Mouse (Mus musculus) lung, postnatal 0 days (tissue): ENCODE measurements around the gene A930004D18Rik. TPM values are rescaled to one million over a fixed set of nuclear protein-coding genes. Genes with fewer than 3 reads are reported as not detected.
A peak's percentile ranks its signal among the peaks of the same experiment; 100 is the strongest.

Source experiments
- ATAC-seq: fragments of 200-750 bp; cut with Nextera tagmentation; 2 replicates; pipeline ENCODE4 v1.8.0; 2017; ENCODE audit warnings: moderate library complexity
- DNase-seq: peaks from one replicate; pipeline ENCODE4 v3.0.0-alpha.2; 2016; ENCODE audit warnings: low spot score
- H3K27ac ChIP-seq: fragments of 300-500 bp; sonication (generic); 2 replicates; pipeline ENCODE4 v1.5.1; 2014; ENCODE audit warnings: antibody characterized with exemption, mild to moderate bottlenecking, low read length, mixed read lengths
- H3K27me3 ChIP-seq: fragments of 300-500 bp; sonication (generic); replicated peaks from 2 replicates; pipeline ENCODE4 v1.6.1; 2014; ENCODE audit warnings: low read length, mixed read lengths; ENCODE audit not compliant: insufficient read depth
- H3K36me3 ChIP-seq: fragments of 300-500 bp; sonication (generic); 2 replicates; pipeline ENCODE4 v1.6.1; 2014; ENCODE audit warnings: low read length, mixed read lengths; ENCODE audit not compliant: insufficient read depth
- H3K4me1 ChIP-seq: fragments of 300-500 bp; sonication (generic); 2 replicates; pipeline ENCODE4 v1.6.1; 2014; ENCODE audit warnings: antibody characterized with exemption, low read depth, low read length, mixed read lengths; ENCODE audit not compliant: insufficient read depth
- H3K4me2 ChIP-seq: fragments of 300-500 bp; sonication (generic); replicated peaks from 2 replicates; pipeline ENCODE4 v1.6.1; 2014; ENCODE audit warnings: low read depth, mild to moderate bottlenecking, low read length, moderate library complexity, mixed read lengths
- H3K4me3 ChIP-seq: fragments of 300-500 bp; sonication (generic); 2 replicates; pipeline ENCODE4 v1.5.1; 2014; ENCODE audit warnings: low read depth, low read length
- H3K9ac ChIP-seq: fragments of 300-500 bp; sonication (generic); replicated peaks from 2 replicates; pipeline ENCODE4 v1.6.1; 2014; ENCODE audit warnings: low read depth, mild to moderate bottlenecking
- H3K9me3 ChIP-seq: fragments of 300-500 bp; sonication (generic); 2 replicates; pipeline ENCODE4 v1.6.1; 2016; ENCODE audit warnings: low read length, mixed read lengths
- CTCF ChIP-seq: IDR thresholded peaks from 2 replicates; pipeline ENCODE4 v1.5.1; 2016; ENCODE audit warnings: antibody characterized with exemption, mild to moderate bottlenecking
- EP300 ChIP-seq: IDR thresholded peaks from 2 replicates; pipeline ENCODE4 v1.6.1; 2016; ENCODE audit warnings: antibody characterized with exemption, mild to moderate bottlenecking, control low read depth
- WGBS: fragments of 180-500 bp; shearing (Covaris S2); extraction: QIAGEN DNeasy Blood & Tissue Kit; methylation state at CpG from one replicate; pipeline ENCODE4 v1.1.7; 2014; 5-methylcytosine and 5-hydroxymethylcytosine counted together
- polyA plus RNA-seq: library from polyadenylated mRNA; unstranded; fragments of >200 nt; fragmentation: Nextera tagmentation; extraction: Ambion mirVana; gene quantifications from 2 replicates; pipeline ENCODE4 v1.2.1, GENCODE M21; 2015

The A930004D18Rik gene
- 11.0 and 11.3 TPM in 2 replicates for polyA plus RNA-seq

DNA sequence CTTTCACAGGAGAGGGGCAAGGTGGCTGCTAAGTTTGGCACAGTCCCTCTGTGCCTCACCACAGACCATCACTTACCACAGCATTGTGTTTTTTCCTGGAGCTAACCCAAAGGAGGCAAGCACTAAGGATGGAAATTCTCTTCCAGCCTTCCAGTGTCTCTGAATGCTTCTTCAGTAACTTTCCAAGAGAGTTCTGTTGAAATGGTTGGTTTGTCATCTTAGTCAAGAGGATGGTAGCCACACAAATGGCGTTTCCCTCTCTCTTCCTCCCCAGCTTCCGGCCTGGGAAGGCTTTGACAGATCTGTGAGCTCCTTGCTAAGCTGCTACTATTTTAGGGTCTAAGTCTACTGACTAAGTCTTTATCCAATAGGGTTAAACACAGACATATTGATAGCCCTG, at the start of gene A930004D18Rik:
Gene A930004D18Rik, minus strand, starts transcription at position 247 of the 400 bp plus-strand sequence.
- no peak for ATAC-seq
- no peak within 1 kb of the TSS for H3K27ac ChIP-seq
- H3K36me3 ChIP-seq = no peaks in the 10 kb centered on the region
- H3K4me2 ChIP-seq = no peak within 1 kb of the TSS
- H3K27me3 ChIP-seq = no peaks in the 10 kb centered on the region
- no peak within 1 kb of the TSS for H3K4me3 ChIP-seq
- DNase-seq = peak; percentile 3
- H3K9ac ChIP-seq = no peak within 1 kb of the TSS
- H3K4me1 ChIP-seq = peaks cover 16% of the 10 kb centered on the region; the same call in 1 of the 2 replicates
- WGBS = 82% methylated on average over 2 of the region's 2 CpGs
- no peaks in the 10 kb centered on the region for H3K9me3 ChIP-seq
- no peak for TF ChIP-seq EP300

GRCm38 (mm10) chr2:18080182-18080860, 42.8 kb upstream of the A930004D18Rik start:
- no peak overlapping the region for H3K4me2 ChIP-seq
- peaks cover 20% of the 10 kb centered on the region for H3K36me3 ChIP-seq
- H3K9me3 ChIP-seq = no peaks in the 10 kb centered on the region
- H3K9ac ChIP-seq = no peak overlapping the region
- DNase-seq (no peak), ATAC-seq (no peak)
- TF ChIP-seq EP300 = no peak
- TF ChIP-seq CTCF = no peak
- WGBS = 81% methylated on average over 2 of the region's 2 CpGs
- H3K27ac ChIP-seq = no peak overlapping the region
- H3K4me3 ChIP-seq = no peak overlapping the region
- no peaks in the 10 kb centered on the region for H3K27me3 ChIP-seq
- H3K4me1 ChIP-seq = no peaks in the 10 kb centered on the region

GRCm38 (mm10) chr2:18071947-18072346, 34.4 kb upstream of the A930004D18Rik start:
- ATAC-seq (no peak), DNase-seq (no peak)
- no peak overlapping the region for H3K4me2 ChIP-seq
- H3K9me3 ChIP-seq = no peaks in the 10 kb centered on the region
- no peaks in the 10 kb centered on the region for H3K4me1 ChIP-seq
- TF ChIP-seq CTCF (no peak), EP300 (no peak)
- 88% methylated on average over 2 of the region's 2 CpGs for WGBS
- no peak overlapping the region for H3K27ac ChIP-seq
- H3K4me3 ChIP-seq = no peak overlapping the region
- H3K9ac ChIP-seq = no peak overlapping the region
- H3K27me3 ChIP-seq = no peaks in the 10 kb centered on the region
- H3K36me3 ChIP-seq = peaks cover 8% of the 10 kb centered on the region; the same call in 1 of the 2 replicates

DNA sequence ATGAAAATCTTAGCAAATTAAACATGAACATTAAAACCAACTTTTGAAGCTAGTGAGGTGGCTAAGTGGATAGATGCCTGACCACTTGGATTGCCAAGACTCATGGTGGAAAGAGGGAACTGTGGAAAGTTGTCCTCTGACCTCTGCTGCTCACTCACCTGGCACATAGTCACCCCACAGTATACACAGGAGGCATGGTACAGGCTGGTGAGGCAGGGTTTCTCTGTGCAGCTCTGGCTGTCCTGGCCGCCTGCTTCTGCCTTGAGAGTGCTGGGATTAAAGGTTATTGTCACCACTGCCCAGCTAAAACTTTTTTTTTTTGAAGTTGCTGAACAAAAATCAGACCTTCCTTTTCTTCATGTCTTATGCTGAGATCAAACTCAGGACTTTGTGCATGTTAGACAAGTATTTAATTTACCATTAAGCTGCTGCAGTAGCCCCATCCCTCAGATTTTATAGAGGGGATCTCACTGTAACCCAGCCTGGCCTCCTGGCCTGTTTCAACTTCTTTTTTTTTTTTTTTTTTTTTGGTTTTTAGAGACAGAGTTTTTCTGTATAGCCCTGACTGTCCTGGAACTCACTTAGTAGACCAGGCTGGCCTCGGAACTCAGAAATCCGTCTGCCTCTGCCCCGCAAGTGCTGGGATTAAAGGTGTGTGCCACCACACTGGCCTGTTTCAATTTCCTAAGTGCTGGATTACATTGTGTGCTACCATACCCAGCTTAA, 30.7 kb upstream of the A930004D18Rik start:
- no peak overlapping the region for H3K27ac ChIP-seq
- no peak for ATAC-seq
- 89% methylated on average over 4 of the region's 4 CpGs for WGBS

DNA sequence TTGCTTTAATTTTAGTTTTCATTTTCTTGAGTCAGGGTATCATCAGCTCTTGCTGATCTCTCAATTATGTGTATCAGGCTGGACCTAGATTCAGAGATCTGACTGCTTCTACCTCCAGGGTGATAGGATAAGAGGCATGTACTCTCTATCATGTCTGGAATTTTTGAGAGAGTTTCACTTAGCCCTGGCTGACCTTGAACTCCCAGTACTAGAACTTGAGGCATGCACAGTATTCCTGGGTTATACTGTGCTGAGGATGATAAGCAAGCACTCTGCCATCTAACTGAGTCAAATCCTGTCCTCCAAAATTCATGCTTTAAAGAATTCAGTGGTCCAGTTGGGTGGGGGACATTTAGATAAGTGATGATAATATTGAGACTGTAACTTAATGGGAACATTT, 28.9 kb upstream of the A930004D18Rik start:
- peaks cover 3% of the 10 kb centered on the region; the same call in 1 of the 2 replicates for H3K4me1 ChIP-seq
- H3K9ac ChIP-seq = no peak overlapping the region
- H3K4me3 ChIP-seq = no peak overlapping the region
- ATAC-seq (no peak), DNase-seq (no peak)
- H3K27me3 ChIP-seq = no peaks in the 10 kb centered on the region
- no peaks in the 10 kb centered on the region for H3K36me3 ChIP-seq
- TF ChIP-seq CTCF (no peak), EP300 (no peak)
- no peak overlapping the region for H3K27ac ChIP-seq
- H3K9me3 ChIP-seq = no peaks in the 10 kb centered on the region
- no peak overlapping the region; the same call in 1 of the 2 replicates for H3K4me2 ChIP-seq

More for the DNA sequence above, 30.7 kb upstream of the A930004D18Rik start:
- Histone ChIP-seq H3K9me3 (no peaks in the 10 kb centered on the region), H3K4me1 (peaks cover 3% of the 10 kb centered on the region; the same call in 1 of the 2 replicates), H3K4me3 (no peak overlapping the region), H3K27me3 (no peaks in the 10 kb centered on the region), H3K9ac (no peak overlapping the region), H3K36me3 (no peaks in the 10 kb centered on the region), H3K4me2 (no peak overlapping the region)
- no peak for TF ChIP-seq CTCF
- no peak for TF ChIP-seq EP300
- DNase-seq = no peak

GRCm38 (mm10) chr2:18065708-18066030, 28.1 kb upstream of the A930004D18Rik start:
- DNase-seq = no peak
- Histone ChIP-seq H3K4me3 (peak overlapping the region; percentile 96), H3K9me3 (no peaks in the 10 kb centered on the region), H3K27me3 (no peaks in the 10 kb centered on the region), H3K9ac (peak overlapping the region; percentile 93), H3K36me3 (no peaks in the 10 kb centered on the region), H3K4me1 (peaks cover 3% of the 10 kb centered on the region; the same call in 1 of the 2 replicates), H3K4me2 (peak overlapping the region; percentile 79), H3K27ac (peak overlapping the region; percentile 99)
- 7% methylated on average over 6 of the region's 6 CpGs for WGBS
- no peak for ATAC-seq
- no peak for TF ChIP-seq EP300
- no peak for TF ChIP-seq CTCF
